Mouse (Mus musculus) E14TG2a.4 (cell line): ENCODE data around the gene Esrp2.

ENCODE experiments used
- H3K27me3 ChIP-seq: 2 replicates; pipeline ENCODE4 v1.6.1; 2014; ENCODE audit warnings: low read length, control low read depth; ENCODE audit not compliant: insufficient read depth
- H3K36me3 ChIP-seq: 2 replicates; pipeline ENCODE4 v1.6.1; 2014; ENCODE audit warnings: low read length, control low read depth; ENCODE audit not compliant: insufficient read depth
- H3K4me1 ChIP-seq: replicated peaks from 2 replicates; pipeline ENCODE4 v1.6.1; 2014; ENCODE audit warnings: low read depth, low read length, control low read depth
- H3K4me3 ChIP-seq: replicated peaks from 2 replicates; pipeline ENCODE4 v1.5.1; 2014; ENCODE audit warnings: mild to moderate bottlenecking, low read length
- H3K9me3 ChIP-seq: 2 replicates; pipeline ENCODE4 v1.6.1; 2014; ENCODE audit warnings: low read length, control low read depth
- CTCF ChIP-seq: conservative IDR thresholded peaks from 2 replicates; pipeline ENCODE4 v1.5.1; 2014; ENCODE audit warnings: low read length
- NANOG ChIP-seq: IDR thresholded peaks from 2 replicates; pipeline ENCODE4 v1.6.1; 2014; ENCODE audit warnings: borderline replicate concordance, low read length, mixed read lengths
- POU5F1 ChIP-seq: IDR thresholded peaks from 2 replicates; pipeline ENCODE4 v1.6.1; 2014; ENCODE audit warnings: low read length, borderline replicate concordance

Gene Esrp2

DNA sequence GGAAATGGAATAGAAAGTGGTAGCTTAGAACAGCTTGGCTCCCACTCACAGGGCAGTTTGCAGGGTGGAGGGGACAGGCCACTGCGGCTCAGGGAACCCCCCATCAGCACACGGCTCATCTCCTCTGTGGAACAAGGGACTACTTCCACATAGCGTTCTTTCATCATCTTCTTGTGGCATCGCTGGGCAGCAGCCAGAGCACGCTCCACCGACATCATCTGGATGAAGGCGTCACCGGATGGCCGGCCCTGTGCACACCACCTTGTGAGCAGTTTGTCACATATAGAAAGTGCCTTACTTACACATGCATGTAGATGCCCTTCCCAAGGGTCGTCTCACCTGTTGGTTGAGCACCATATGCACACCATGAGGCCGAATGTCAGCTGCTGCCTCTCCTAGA lies 4.4 kb downstream of the Esrp2 start:
- Histone ChIP-seq H3K4me3 (peak overlapping the region; percentile 67), H3K4me1 (peaks cover 52% of the 10 kb centered on the region), H3K27me3 (peaks cover 35% of the 10 kb centered on the region), H3K9me3 (no peaks in the 10 kb centered on the region), H3K36me3 (peaks cover 72% of the 10 kb centered on the region)
- TF ChIP-seq NANOG (no peak), CTCF (no peak), POU5F1 (no peak)

DNA sequence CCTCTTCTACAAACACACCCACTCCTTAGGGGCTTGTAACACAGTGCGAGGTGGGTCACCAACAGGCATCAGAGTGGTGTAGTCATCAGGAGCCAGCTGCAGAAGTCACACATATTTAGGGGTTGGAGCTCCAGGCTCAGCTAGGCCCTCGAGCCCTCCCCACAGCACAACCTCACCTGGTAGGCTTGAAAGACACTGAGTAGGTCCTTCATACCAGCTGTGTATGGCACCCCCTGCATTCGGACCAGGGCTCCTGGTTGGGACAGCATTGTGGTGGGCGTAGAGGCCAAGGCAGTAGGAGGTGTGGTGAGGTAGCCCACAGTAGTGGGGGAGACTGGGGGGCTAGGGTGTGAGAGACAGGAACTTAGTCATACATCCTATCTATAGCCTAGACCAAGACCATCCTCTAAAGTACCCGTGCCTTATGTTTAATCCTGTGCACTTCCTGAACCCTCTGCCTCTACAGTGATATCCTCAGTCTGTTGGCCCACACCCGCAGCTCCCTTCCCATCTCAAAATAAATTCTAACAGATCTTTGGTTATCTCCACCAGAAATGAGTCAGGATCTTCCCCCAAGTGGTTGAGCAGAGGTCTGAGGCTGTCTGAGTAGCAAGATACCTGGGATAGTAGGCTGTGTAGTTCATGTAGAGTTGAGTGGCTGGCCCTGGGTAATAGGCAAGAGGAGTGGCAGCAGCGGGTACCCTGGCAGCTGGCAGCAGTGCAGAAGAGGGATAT lies 5.1 kb downstream of the Esrp2 start:
- TF ChIP-seq CTCF (no peak), POU5F1 (no peak), NANOG (no peak)

DNA sequence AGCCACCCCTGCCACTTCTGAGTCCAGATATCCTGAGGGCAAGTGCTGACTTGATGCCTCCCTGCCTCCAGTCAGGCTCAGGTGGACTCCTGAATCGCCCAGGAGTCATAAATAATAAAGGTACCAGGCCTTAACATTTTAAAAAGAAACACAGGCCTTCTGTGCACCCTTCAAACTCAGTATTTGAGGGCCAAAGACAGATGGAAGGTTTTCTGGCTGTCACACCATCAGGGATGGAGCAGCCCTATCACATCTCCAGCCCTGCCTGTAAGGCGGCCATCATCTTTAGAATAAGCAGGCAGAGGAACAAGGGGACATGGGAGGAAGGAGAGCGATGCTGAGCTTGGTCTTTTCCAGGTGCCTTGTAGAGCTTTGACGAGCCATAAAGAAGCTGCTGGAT lies 5.8 kb downstream of the Esrp2 start:
- TF ChIP-seq NANOG: no peak
- no peak for TF ChIP-seq CTCF
- TF ChIP-seq POU5F1: no peak
- H3K27me3 ChIP-seq: peaks cover 22% of the 10 kb centered on the region
- peaks cover 80% of the 10 kb centered on the region for H3K36me3 ChIP-seq

More for the DNA sequence above, 5.1 kb downstream of the Esrp2 start:
- H3K36me3 ChIP-seq: peaks cover 74% of the 10 kb centered on the region
- H3K27me3 ChIP-seq: peaks cover 28% of the 10 kb centered on the region
- H3K9me3 ChIP-seq: no peaks in the 10 kb centered on the region
- peaks cover 53% of the 10 kb centered on the region for H3K4me1 ChIP-seq
- H3K4me3 ChIP-seq: no peak overlapping the region

DNA sequence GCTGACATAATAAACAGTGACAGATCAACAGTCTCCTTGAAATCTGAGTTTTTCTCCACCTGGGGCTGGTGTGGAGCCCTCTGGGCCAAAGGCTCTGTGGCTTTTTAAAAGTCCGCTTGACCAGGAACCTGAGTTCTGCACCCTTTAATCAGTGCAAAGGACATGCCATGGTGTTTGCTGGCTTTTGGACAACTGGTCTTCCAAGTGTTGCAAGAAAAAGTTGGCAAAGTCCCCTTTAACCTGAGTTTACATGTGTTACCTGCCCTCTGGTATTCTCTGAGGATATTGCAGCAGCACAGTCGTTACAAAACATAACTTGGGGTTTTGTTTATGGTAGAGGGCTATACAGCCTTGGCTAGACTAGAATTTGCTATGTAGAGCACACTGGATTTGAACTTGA lies 6.3 kb downstream of the Esrp2 start:
- peaks cover 17% of the 10 kb centered on the region for H3K27me3 ChIP-seq
- H3K9me3 ChIP-seq: no peaks in the 10 kb centered on the region
- no peak for TF ChIP-seq NANOG
- TF ChIP-seq CTCF: no peak
- no peak for TF ChIP-seq POU5F1

More for the DNA sequence above, 5.8 kb downstream of the Esrp2 start:
- Histone ChIP-seq H3K4me3 (no peak overlapping the region), H3K9me3 (no peaks in the 10 kb centered on the region), H3K4me1 (peaks cover 53% of the 10 kb centered on the region)

DNA sequence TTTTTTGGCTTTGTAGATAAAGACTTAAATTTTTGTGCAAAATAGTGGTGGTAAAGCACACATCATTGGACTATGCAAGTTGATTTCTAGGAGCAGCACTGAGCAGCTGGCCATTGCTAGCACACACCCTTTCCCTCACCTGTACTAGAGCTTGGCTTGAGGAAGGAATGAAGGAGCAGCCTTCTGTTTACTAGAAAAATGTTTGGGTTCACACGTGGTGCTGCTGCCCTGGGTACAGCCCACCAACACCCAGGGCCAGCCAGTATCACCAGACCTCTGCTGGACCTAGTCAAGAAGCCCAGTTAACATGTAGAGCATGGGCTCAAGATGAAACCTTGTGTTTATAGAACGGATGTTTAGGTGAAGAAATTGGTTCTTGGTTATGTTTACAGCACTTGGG lies 6.8 kb downstream of the Esrp2 start:
- no peak overlapping the region for H3K4me3 ChIP-seq
- H3K27me3 ChIP-seq: peaks cover 12% of the 10 kb centered on the region
- TF ChIP-seq NANOG (no peak), CTCF (no peak), POU5F1 (no peak)

More for the DNA sequence above, 6.3 kb downstream of the Esrp2 start:
- peaks cover 81% of the 10 kb centered on the region for H3K36me3 ChIP-seq
- H3K4me1 ChIP-seq: peaks cover 48% of the 10 kb centered on the region
- no peak overlapping the region for H3K4me3 ChIP-seq

DNA sequence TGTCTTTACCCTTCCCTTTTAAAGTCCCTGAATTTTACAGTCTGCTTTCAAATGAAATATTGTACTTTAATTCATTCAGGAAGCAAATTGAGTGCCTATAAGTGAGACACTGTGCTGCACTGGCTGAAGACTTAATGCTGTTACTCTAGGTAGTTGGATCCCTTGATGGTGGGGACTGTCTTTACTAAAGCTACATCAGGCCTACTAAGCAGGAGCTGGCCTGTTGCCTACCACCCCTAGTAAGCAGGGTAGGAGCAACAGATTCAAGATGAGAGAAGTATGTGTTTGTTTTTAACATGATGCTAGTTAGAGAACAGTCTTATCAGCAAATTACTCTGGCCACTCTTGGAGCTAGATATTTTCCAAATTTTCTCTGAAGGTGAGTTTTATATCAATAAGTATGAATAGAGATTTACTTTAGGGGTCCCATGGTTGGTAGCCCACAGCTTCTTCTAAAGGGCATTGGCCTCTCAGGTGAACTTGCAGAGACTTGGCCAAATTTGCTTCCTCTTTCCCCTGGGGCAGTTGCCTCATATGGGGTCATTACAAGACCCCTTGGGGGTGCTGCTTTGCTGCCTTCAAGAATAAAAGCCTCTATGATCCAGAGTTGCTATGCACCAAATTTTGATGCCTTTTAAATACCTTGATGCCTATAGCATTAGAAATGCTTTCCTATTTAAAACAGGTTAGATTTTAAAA lies 7.4 kb downstream of the Esrp2 start:
- Histone ChIP-seq H3K36me3 (peaks cover 84% of the 10 kb centered on the region), H3K4me1 (peaks cover 37% of the 10 kb centered on the region), H3K9me3 (no peaks in the 10 kb centered on the region), H3K4me3 (no peak overlapping the region), H3K27me3 (peaks cover 6% of the 10 kb centered on the region; the same call in 1 of the 2 replicates)
- no peak for TF ChIP-seq POU5F1
- TF ChIP-seq NANOG: no peak
- no peak for TF ChIP-seq CTCF

More for the DNA sequence above, 6.8 kb downstream of the Esrp2 start:
- Histone ChIP-seq H3K9me3 (no peaks in the 10 kb centered on the region), H3K36me3 (peaks cover 82% of the 10 kb centered on the region), H3K4me1 (peaks cover 43% of the 10 kb centered on the region)

DNA sequence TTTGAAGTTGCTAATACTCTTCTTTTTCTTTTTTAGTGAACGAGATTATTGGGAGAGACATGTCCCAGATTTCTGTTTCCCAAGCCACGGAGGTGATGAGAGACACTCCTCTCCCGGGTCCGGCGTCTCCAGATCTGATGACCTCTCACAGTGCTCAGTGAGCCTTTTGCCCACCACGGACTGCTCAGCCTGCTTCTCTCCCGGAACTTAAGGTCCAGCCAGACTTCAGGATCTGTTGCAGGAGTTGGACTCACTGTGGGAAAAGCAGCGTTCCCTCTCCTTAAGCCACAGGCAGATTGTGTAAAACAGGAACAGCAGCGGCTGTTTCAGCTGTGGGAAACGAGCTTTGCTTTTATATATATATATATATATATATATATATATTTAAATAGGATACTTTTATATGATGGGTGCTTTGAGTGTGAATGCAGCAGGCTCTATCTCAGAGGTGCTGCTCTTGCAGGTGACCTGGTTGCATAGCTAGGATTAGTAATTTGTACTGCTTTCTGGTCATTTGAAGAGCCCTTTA lies 8.8 kb downstream of the Esrp2 start:
- peaks cover 76% of the 10 kb centered on the region for H3K36me3 ChIP-seq
- peaks cover 26% of the 10 kb centered on the region for H3K4me1 ChIP-seq
- TF ChIP-seq POU5F1 (no peak), CTCF (no peak), NANOG (no peak)
- no peaks in the 10 kb centered on the region for H3K27me3 ChIP-seq
- no peaks in the 10 kb centered on the region for H3K9me3 ChIP-seq
- H3K4me3 ChIP-seq: no peak overlapping the region

DNA sequence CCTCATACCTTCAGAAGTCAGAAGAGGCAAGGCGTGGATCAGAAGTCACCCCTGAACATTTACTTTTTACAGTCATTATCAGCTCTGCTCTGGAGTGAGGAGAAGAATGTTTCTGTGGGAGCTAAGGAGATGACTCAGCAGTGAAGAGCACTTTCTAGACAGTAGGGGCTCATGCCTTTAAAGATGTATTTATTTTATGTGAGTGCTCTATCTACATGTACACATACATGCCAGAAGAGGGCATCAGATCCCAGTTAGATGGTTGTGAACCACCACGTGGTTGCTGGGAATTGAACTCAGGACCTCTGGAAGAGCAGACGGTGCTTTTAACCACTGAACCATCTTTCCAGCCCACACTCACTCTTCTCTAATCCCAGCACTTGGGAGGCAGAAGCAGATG lies 9.7 kb downstream of the Esrp2 start:
- TF ChIP-seq NANOG: no peak
- no peak for TF ChIP-seq POU5F1
- 0 out of 2 replicates have a peak, but pooled peaks have one; percentile 8 for TF ChIP-seq CTCF
- Histone ChIP-seq H3K4me1 (peaks cover 17% of the 10 kb centered on the region), H3K27me3 (no peaks in the 10 kb centered on the region), H3K9me3 (no peaks in the 10 kb centered on the region), H3K4me3 (no peak overlapping the region), H3K36me3 (peaks cover 67% of the 10 kb centered on the region)
